Mouse (Mus musculus): Measurements from ENCODE around the gene Zfp971.
"Not testable (repeated sequence)": the region's sequence is repeated elsewhere in the genome, so short reads cannot be mapped to it uniquely, and the experiment has no call there.

DNA sequence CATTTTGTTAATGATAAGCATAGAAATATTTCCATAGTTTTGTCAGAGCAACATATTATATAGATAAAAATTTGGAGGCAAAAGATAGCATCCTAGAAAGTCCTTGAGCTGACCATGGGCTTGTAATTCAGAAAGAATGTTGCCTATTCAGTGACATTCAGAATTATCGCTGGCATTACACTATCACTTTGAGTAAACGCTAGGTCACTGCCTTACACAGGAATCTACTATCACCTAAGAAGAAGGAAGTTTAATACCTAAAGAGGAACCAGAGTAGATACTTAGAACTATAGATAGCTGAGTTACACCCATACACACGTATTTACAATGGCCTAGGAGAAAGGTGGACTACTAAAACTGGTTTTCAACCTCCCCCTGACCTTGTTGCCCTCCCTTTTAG is 3.6 kb upstream of the Zfp971 start:
- TF ChIP-seq POLR2A (IDR thresholded peaks at IDR 0.05; ENCODE audit: borderline replicate concordance, insufficient read depth, low read length); CTCF (IDR thresholded peaks at IDR 0.05; ENCODE audit: borderline replicate concordance, insufficient read depth, low read depth, low read length): not testable (repeated sequence)

All from cerebellum, adult 2 months (tissue).